Mouse (Mus musculus): ENCODE measurements at regions not wholly inside any gene's neighbourhood (a gene's known extent, or its start where the extent isn't known, plus 50 kb on each side); places are given as distances from the start of the nearest gene placed in this dataset.

- DNase-seq (ENCODE audit: low read depth, low spot score), result no peak
These were observed 115.7 kb downstream of the Gpam start for GRCm38 (mm10) chr19:55011341-55011740.

- DNase-seq (ENCODE audit: low read depth, low spot score), result no peak
These were observed 118.4 kb downstream of the Gpam start for GRCm38 (mm10) chr19:55008463-55009146.

GRCm38 (mm10) chr19:54989982-54990381, 137.1 kb downstream of the Gpam start:
- no peak for DNase-seq (ENCODE audit: low read depth, low spot score)

- DNase-seq (ENCODE audit: low read depth, low spot score), result no peak
These were observed 142.5 kb downstream of the Gpam start for GRCm38 (mm10) chr19:54984541-54984940.

DNA sequence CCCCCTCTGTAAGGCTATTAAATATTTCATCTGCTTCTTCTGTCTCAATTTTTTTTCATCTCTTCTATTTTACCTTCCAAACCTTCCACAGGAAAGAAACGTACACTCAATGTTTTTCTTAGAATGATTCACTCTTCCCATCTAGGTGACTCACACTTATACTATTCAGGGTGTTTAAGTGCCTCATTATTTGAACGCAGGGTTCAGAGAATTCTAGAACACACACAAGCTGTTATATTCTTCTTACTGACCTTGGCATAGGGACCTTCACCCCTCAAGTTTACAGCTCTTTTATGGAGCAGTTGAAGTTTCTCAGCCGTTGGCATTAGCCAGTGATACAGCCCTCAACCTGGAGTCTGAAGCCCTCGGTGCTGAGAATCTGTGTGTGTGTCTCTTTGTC, 144.2 kb downstream of the Gpam start:
- DNase-seq (ENCODE audit: low read depth, low spot score), result no peak

- no peak for DNase-seq (ENCODE audit: low read depth, low spot score)
These were observed 155.4 kb downstream of the Gpam start for GRCm38 (mm10) chr19:54971440-54972211.

DNA sequence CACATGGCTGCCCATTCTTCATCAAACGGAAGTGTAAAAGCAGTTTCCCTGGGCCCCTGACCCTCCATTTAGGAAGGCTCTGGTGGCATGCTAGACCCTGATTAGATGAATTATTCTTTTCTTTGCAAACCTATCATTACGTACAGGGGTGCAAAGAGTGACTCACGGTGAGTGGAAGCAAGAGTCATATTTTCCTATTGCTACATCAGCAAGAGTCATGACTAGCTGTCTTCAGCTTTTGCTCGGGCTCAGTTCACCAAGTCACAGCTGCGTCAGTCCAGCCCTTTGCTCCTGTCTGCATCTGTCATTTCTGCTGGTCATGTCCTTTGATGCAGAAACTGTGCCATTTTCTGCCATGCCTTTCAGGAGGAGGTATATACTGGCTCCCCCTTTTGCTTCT, 168.7 kb downstream of the Gpam start:
- no peak for DNase-seq (ENCODE audit: low read depth, low spot score)

- no peak for DNase-seq (ENCODE audit: low read depth, low spot score)
These were observed 171.9 kb downstream of the Gpam start for GRCm38 (mm10) chr19:54955096-54955495.

DNA sequence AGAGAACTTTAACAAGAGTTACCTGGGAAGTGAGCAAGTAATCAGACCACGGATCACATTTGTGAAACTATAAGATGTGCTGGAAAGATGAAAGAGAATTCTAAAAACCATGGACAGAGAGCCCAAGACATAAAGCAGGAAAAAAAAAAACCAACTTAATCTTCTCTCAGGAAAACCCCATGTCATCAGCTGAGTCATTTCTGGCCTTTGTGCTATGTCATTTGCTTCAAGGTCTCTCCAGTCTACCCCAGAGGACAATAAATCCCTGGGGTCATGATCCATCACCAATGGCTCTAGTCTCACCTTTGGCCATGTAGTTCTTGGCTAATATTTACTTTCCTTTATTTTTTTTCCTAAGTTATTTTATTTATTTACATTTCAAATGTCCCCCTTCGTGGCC, 174.5 kb downstream of the Gpam start:
- no peak for DNase-seq (ENCODE audit: low read depth, low spot score)

DNA sequence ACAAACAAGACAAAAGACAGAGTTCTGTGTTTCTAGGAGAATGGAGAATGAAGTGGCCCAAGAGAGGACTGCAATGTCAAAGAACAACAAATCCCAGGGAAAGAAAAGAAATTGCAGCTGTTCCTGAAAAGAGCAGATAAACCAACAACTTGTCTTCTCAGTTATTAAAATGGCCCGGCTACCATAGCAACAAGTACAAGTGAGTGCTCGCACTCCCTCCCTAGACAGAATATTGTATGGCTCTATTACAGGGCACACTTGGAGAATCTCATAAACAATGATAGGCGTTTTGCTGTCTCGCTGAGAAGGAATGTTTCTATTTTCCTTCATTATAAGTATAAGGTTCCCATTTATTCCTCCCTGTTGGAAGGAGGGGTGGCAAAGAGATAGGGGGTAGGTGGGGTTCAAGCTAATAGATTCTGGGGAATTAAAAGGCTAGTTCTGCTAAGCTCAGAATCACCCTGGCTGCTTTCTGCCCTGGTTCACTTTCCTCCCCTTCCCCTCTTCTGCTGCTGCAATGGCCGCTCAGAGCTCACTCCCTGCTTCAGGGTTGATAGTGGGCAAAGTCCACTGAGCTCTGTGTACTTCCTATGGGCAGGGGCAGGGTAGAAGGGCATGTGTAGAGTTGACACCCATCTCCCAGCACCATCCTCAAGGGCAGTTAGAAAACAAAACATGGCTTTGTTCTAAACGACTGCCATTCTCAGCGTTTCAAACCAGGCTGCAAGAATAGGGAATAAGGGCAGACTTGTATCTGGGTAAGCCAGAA, 178.5 kb downstream of the Gpam start:
- no peak for DNase-seq (ENCODE audit: low read depth, low spot score)

- DNase-seq (ENCODE audit: low read depth, low spot score), result no peak
These were observed 179.5 kb downstream of the Gpam start for GRCm38 (mm10) chr19:54947583-54947982.

GRCm38 (mm10) chr19:54932579-54932978, 194.5 kb downstream of the Gpam start:
- DNase-seq (ENCODE audit: low read depth, low spot score), result no peak

DNA sequence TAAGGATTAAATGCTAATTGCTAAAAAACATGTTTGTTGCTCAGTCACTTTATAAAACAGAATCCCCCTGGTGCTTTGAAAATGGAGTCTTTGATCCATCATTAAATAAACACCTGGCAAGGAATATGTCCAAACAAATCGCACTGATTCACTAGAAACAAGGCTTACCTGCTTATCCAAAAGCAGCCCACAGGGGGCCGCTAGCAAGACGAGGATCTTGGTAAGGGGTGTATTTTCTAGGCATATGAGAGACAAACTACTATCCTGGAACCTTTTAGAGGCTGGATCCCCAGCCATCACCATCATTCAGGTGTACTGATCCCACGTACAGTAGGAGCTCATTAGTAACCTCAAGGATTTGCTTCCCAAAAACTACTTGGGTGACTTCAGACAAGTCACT, 201.2 kb downstream of the Gpam start:
- DNase-seq (ENCODE audit: low read depth, low spot score), result no peak

DNA sequence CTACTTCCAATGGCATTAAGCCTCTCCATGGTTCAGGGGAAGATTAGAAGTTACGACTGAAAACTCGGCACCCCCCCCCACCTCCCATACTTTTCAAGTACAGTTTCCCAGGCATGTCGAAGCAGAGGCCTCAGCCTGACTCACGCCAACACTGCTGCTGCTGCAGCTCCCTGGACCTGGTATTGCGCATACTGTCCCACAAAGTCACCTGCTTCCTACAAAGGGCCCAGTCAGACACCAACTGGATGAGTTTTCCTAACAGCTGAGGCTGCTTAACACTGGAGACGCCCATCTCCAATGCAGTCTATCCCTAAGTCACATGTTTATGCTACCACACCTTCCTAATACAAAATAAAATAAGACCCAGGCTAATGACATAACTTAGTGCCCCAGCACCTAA, 207.4 kb downstream of the Gpam start:
- no peak for DNase-seq (ENCODE audit: low read depth, low spot score)

GRCm38 (mm10) chr19:54893622-54894021, 233.4 kb downstream of the Gpam start:
- no peak for DNase-seq (ENCODE audit: low read depth, low spot score)

DNA sequence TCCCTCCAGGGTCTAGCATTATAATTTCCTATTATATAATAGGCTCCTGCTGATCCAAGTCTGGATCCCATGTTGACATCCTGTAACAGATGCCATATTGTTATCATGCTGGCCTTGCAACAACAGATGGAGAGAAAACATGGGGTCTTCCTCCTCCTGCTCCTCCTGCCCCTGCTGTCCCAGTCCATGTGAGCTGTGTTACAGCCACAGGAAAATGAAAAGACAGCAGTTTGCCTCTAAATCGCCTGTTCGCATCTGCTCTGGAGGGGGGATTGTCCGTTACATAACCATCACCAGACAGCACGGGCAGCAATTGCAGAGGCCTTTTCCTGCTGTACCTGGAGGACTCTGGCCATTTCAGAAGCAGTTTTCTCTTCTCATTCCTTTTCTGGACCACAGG, 260.0 kb downstream of the Gpam start:
- DNase-seq (ENCODE audit: low read depth, low spot score), result no peak

DNA sequence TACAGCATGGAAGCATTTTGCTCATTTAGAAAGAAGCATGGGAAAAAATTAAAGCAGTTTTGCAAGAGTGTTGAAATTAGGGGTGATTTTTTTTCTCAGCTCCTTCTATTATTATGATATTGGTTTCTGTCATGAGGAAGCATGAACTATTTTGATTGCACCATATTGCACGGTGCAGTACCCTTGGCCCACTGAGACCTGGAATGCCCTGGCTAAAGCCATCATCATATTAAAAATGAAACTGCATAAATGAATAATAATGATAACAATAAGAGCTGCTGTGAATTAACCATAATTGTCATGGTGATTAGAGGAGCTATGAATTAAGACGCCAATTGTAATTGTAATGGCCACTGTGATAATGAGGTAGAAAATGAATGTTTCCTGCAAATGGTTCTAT, 271.8 kb downstream of the Gpam start:
- no peak for DNase-seq (ENCODE audit: low read depth, low spot score)

- DNase-seq (ENCODE audit: low read depth, low spot score), result no peak
These were observed 288.8 kb downstream of the Gpam start for GRCm38 (mm10) chr19:54838231-54838630.

GRCm38 (mm10) chr19:54836451-54836850, 290.6 kb downstream of the Gpam start:
- no peak for DNase-seq (ENCODE audit: low read depth, low spot score)

DNA sequence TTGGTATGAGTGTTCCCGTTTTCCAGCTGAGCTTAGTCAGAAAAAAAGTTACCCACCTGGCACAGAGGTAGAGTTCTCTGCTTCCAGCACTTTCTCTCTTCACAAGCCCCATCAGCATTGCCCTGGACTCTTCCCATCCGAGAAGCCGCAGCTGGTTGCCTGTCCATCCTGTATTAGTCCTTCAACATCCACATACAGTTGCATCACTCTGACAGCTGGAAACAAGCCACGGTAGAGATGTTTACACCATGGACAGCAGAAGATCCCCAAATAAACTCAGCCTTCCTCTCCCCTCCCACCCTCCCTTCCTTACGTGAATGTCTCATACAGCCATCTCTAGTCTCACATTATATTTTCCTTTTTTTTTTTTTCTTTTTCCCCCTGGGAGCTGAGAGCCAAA, 304.9 kb downstream of the Gpam start:
- no peak for DNase-seq (ENCODE audit: low read depth, low spot score)

GRCm38 (mm10) chr19:54820587-54820986, 306.5 kb downstream of the Gpam start:
- no peak for DNase-seq (ENCODE audit: low read depth, low spot score)

GRCm38 (mm10) chr19:54801123-54801742, 325.8 kb downstream of the Gpam start:
- DNase-seq (ENCODE audit: low read depth, low spot score), result no peak
